Mouse (Mus musculus): ENCODE data around the gene Armc5.

Armc5 gene

GRCm38 (mm10) chr7:128236856-128237592 is at the start of gene Armc5:
Gene Armc5, plus strand, starts transcription at chr7:128237342.
- DNase-seq (ENCODE audit: low read depth), result peak; percentile 63

GRCm38 (mm10) chr7:128201607-128202006 is 35.5 kb upstream of the Armc5 start:
- no peak for DNase-seq (ENCODE audit: low read depth)

- no peak for DNase-seq (ENCODE audit: low read depth)
Observed at GRCm38 (mm10) chr7:128203071-128203470, 34.1 kb upstream of the Armc5 start.

GRCm38 (mm10) chr7:128204179-128204578 is 33.0 kb upstream of the Armc5 start:
- DNase-seq (ENCODE audit: low read depth), result no peak

GRCm38 (mm10) chr7:128205695-128206094 is 31.4 kb upstream of the Armc5 start:
- DNase-seq (ENCODE audit: low read depth), result no peak

GRCm38 (mm10) chr7:128206152-128206551 is 31.0 kb upstream of the Armc5 start, which contains the start of gene Cox6a2:
Gene Cox6a2, minus strand, starts transcription at chr7:128206387.
- no peak for DNase-seq (ENCODE audit: low read depth)

GRCm38 (mm10) chr7:128208187-128208586 is 29.0 kb upstream of the Armc5 start:
- DNase-seq (ENCODE audit: low read depth), result peak; percentile 34

GRCm38 (mm10) chr7:128209826-128210225 is 27.3 kb upstream of the Armc5 start:
- no peak for DNase-seq (ENCODE audit: low read depth)

- DNase-seq (ENCODE audit: low read depth), result no peak
Observed at GRCm38 (mm10) chr7:128219952-128220351, 17.2 kb upstream of the Armc5 start.

GRCm38 (mm10) chr7:128220936-128221335 is 16.2 kb upstream of the Armc5 start:
- DNase-seq (ENCODE audit: low read depth), result no peak

GRCm38 (mm10) chr7:128231741-128232140 is 5.4 kb upstream of the Armc5 start:
- peak; percentile 48 for DNase-seq (ENCODE audit: low read depth)

- DNase-seq (ENCODE audit: low read depth), result no peak
Observed at GRCm38 (mm10) chr7:128234796-128235195, 2.3 kb upstream of the Armc5 start.

GRCm38 (mm10) chr7:128235481-128235880 is 1.7 kb upstream of the Armc5 start:
- DNase-seq (ENCODE audit: low read depth), result no peak

GRCm38 (mm10) chr7:128236426-128236825 is 716 bp upstream of the Armc5 start:
- DNase-seq (ENCODE audit: low read depth), result no peak

- no peak for DNase-seq (ENCODE audit: low read depth)
Observed at GRCm38 (mm10) chr7:128237593-128237926, 418 bp downstream of the Armc5 start.

GRCm38 (mm10) chr7:128237927-128238778 is 1.0 kb downstream of the Armc5 start, which contains the start of gene 9130023H24Rik:
Gene 9130023H24Rik, minus strand, starts transcription at chr7:128238031.
- DNase-seq (ENCODE audit: low read depth), result peak; percentile 100

GRCm38 (mm10) chr7:128238991-128239390 is 1.8 kb downstream of the Armc5 start:
- DNase-seq (ENCODE audit: low read depth), result peak; percentile 67

- DNase-seq (ENCODE audit: low read depth), result no peak
Observed at GRCm38 (mm10) chr7:128240131-128240784, 3.1 kb downstream of the Armc5 start.

GRCm38 (mm10) chr7:128242331-128242730 is 5.2 kb downstream of the Armc5 start:
- no peak for DNase-seq (ENCODE audit: low read depth)

GRCm38 (mm10) chr7:128243921-128244320 is 6.8 kb downstream of the Armc5 start:
- no peak for DNase-seq (ENCODE audit: low read depth)

- DNase-seq (ENCODE audit: low read depth), result no peak
Observed at GRCm38 (mm10) chr7:128244410-128245025, 7.4 kb downstream of the Armc5 start.

- no peak for DNase-seq (ENCODE audit: low read depth)
Observed at GRCm38 (mm10) chr7:128245547-128245946, 8.4 kb downstream of the Armc5 start.

All from c-Kit-positive CD71-positive TER-119-negative erythroid progenitor cells, embryonic 14.5 days (primary cell).